Mouse (Mus musculus): Measurements from ENCODE around the gene Bcl6. TPM values are rescaled to one million over a fixed set of nuclear protein-coding genes. Genes with fewer than 3 reads are reported as not detected.

The Bcl6 gene
- polyA plus RNA-seq, 1 experiment = 16.2 TPM

GRCm38 (mm10) chr16:24016742-24017141 lies 28.1 kb upstream of the Bcl6 start:
- Histone ChIP-seq H3K27ac (ENCODE audit: insufficient read depth, low read length) (no peak overlapping the region), H3K4me1 (ENCODE audit: control insufficient read depth, insufficient read depth, low read length) (no peaks in the 10 kb centered on the region), H3K4me3 (ENCODE audit: insufficient read depth, low read length) (no peak overlapping the region)
- TF ChIP-seq CTCF (IDR thresholded peaks at IDR 0.05; ENCODE audit: extremely low read depth, insufficient read depth, low read length) = no peak
- no peak for TF ChIP-seq POLR2A (IDR thresholded peaks at IDR 0.05; ENCODE audit: extremely low read depth, insufficient read depth, low read length)

- no peaks in the 10 kb centered on the region for H3K4me1 ChIP-seq (ENCODE audit: control insufficient read depth, insufficient read depth, low read length)
- H3K27ac ChIP-seq (ENCODE audit: insufficient read depth, low read length) = no peak overlapping the region
- H3K4me3 ChIP-seq (ENCODE audit: insufficient read depth, low read length) = no peak overlapping the region
- no peak for TF ChIP-seq POLR2A (IDR thresholded peaks at IDR 0.05; ENCODE audit: extremely low read depth, insufficient read depth, low read length)
- no peak for TF ChIP-seq CTCF (IDR thresholded peaks at IDR 0.05; ENCODE audit: extremely low read depth, insufficient read depth, low read length)
Observed at GRCm38 (mm10) chr16:24016273-24016672, 27.6 kb upstream of the Bcl6 start.

- Histone ChIP-seq H3K4me1 (ENCODE audit: control insufficient read depth, insufficient read depth, low read length) (no peaks in the 10 kb centered on the region), H3K4me3 (ENCODE audit: insufficient read depth, low read length) (no peak overlapping the region), H3K27ac (ENCODE audit: insufficient read depth, low read length) (no peak overlapping the region)
- TF ChIP-seq POLR2A (IDR thresholded peaks at IDR 0.05; ENCODE audit: extremely low read depth, insufficient read depth, low read length) (no peak), CTCF (IDR thresholded peaks at IDR 0.05; ENCODE audit: extremely low read depth, insufficient read depth, low read length) (no peak)
Observed at GRCm38 (mm10) chr16:24014378-24014777, 25.7 kb upstream of the Bcl6 start.

- H3K4me1 ChIP-seq (ENCODE audit: control insufficient read depth, insufficient read depth, low read length) = no peaks in the 10 kb centered on the region
- TF ChIP-seq CTCF (IDR thresholded peaks at IDR 0.05; ENCODE audit: extremely low read depth, insufficient read depth, low read length) (no peak), POLR2A (IDR thresholded peaks at IDR 0.05; ENCODE audit: extremely low read depth, insufficient read depth, low read length) (no peak)
- no peak overlapping the region for H3K27ac ChIP-seq (ENCODE audit: insufficient read depth, low read length)
- no peak overlapping the region for H3K4me3 ChIP-seq (ENCODE audit: insufficient read depth, low read length)
Observed at GRCm38 (mm10) chr16:24012066-24012465, 23.4 kb upstream of the Bcl6 start.

GRCm38 (mm10) chr16:24011306-24011705 lies 22.7 kb upstream of the Bcl6 start:
- H3K4me1 ChIP-seq (ENCODE audit: control insufficient read depth, insufficient read depth, low read length) = no peaks in the 10 kb centered on the region
- H3K4me3 ChIP-seq (ENCODE audit: insufficient read depth, low read length) = no peak overlapping the region
- TF ChIP-seq CTCF (IDR thresholded peaks at IDR 0.05; ENCODE audit: extremely low read depth, insufficient read depth, low read length) (no peak), POLR2A (IDR thresholded peaks at IDR 0.05; ENCODE audit: extremely low read depth, insufficient read depth, low read length) (no peak)
- no peak overlapping the region for H3K27ac ChIP-seq (ENCODE audit: insufficient read depth, low read length)

GRCm38 (mm10) chr16:24009891-24010290 lies 21.2 kb upstream of the Bcl6 start:
- H3K4me1 ChIP-seq (ENCODE audit: control insufficient read depth, insufficient read depth, low read length) = no peaks in the 10 kb centered on the region; the same call in 1 of the 2 replicates
- H3K4me3 ChIP-seq (ENCODE audit: insufficient read depth, low read length) = no peak overlapping the region
- TF ChIP-seq POLR2A (IDR thresholded peaks at IDR 0.05; ENCODE audit: extremely low read depth, insufficient read depth, low read length) = no peak
- no peak overlapping the region for H3K27ac ChIP-seq (ENCODE audit: insufficient read depth, low read length)

GRCm38 (mm10) chr16:24005928-24006327 lies 17.3 kb upstream of the Bcl6 start:
- H3K4me3 ChIP-seq (ENCODE audit: insufficient read depth, low read length) = no peak overlapping the region
- no peaks in the 10 kb centered on the region; the same call in 1 of the 2 replicates for H3K4me1 ChIP-seq (ENCODE audit: control insufficient read depth, insufficient read depth, low read length)
- H3K27ac ChIP-seq (ENCODE audit: insufficient read depth, low read length) = no peak overlapping the region
- TF ChIP-seq CTCF (IDR thresholded peaks at IDR 0.05; ENCODE audit: extremely low read depth, insufficient read depth, low read length) (no peak), POLR2A (IDR thresholded peaks at IDR 0.05; ENCODE audit: extremely low read depth, insufficient read depth, low read length) (no peak)

- H3K4me1 ChIP-seq (ENCODE audit: control insufficient read depth, insufficient read depth, low read length) = no peaks in the 10 kb centered on the region; the same call in 1 of the 2 replicates
- TF ChIP-seq CTCF (IDR thresholded peaks at IDR 0.05; ENCODE audit: extremely low read depth, insufficient read depth, low read length) = no peak
- no peak for TF ChIP-seq POLR2A (IDR thresholded peaks at IDR 0.05; ENCODE audit: extremely low read depth, insufficient read depth, low read length)
- no peak overlapping the region for H3K4me3 ChIP-seq (ENCODE audit: insufficient read depth, low read length)
- no peak overlapping the region for H3K27ac ChIP-seq (ENCODE audit: insufficient read depth, low read length)
Observed at GRCm38 (mm10) chr16:23997912-23998311, 9.3 kb upstream of the Bcl6 start.

- TF ChIP-seq CTCF (IDR thresholded peaks at IDR 0.05; ENCODE audit: extremely low read depth, insufficient read depth, low read length) (no peak), POLR2A (IDR thresholded peaks at IDR 0.05; ENCODE audit: extremely low read depth, insufficient read depth, low read length) (no peak)
- no peak overlapping the region for H3K27ac ChIP-seq (ENCODE audit: insufficient read depth, low read length)
- no peaks in the 10 kb centered on the region; the same call in 1 of the 2 replicates for H3K4me1 ChIP-seq (ENCODE audit: control insufficient read depth, insufficient read depth, low read length)
- H3K4me3 ChIP-seq (ENCODE audit: insufficient read depth, low read length) = no peak overlapping the region
Observed at GRCm38 (mm10) chr16:23997228-23997627, 8.6 kb upstream of the Bcl6 start.

GRCm38 (mm10) chr16:23996342-23996741 lies 7.7 kb upstream of the Bcl6 start:
- Histone ChIP-seq H3K4me1 (ENCODE audit: control insufficient read depth, insufficient read depth, low read length) (no peaks in the 10 kb centered on the region; the same call in 1 of the 2 replicates), H3K27ac (ENCODE audit: insufficient read depth, low read length) (no peak overlapping the region), H3K4me3 (ENCODE audit: insufficient read depth, low read length) (no peak overlapping the region)
- no peak for TF ChIP-seq CTCF (IDR thresholded peaks at IDR 0.05; ENCODE audit: extremely low read depth, insufficient read depth, low read length)
- TF ChIP-seq POLR2A (IDR thresholded peaks at IDR 0.05; ENCODE audit: extremely low read depth, insufficient read depth, low read length) = no peak

Measured in cortical plate, adult 2 months (tissue).